Mouse (Mus musculus) C2C12 (cell line): ENCODE results near the gene Lrrc7.

Experiments
- CEBPB ChIP-seq: IDR thresholded peaks from one replicate; pipeline ENCODE4 v1.6.1; 2011; ENCODE audit warnings: low read depth, mild to moderate bottlenecking, control low read depth, moderate library complexity
- CTCF ChIP-seq: IDR thresholded peaks from one replicate; pipeline ENCODE4 v1.5.1; 2011; ENCODE audit not compliant: control insufficient read depth, insufficient read depth, insufficient read length
- FOSL1 ChIP-seq: IDR thresholded peaks from one replicate; pipeline ENCODE4 v1.8.0; 2011; ENCODE audit warnings: mild to moderate bottlenecking, low read length; ENCODE audit not compliant: poor library complexity, insufficient read depth, severe bottlenecking
- MAX ChIP-seq: IDR thresholded peaks from one replicate; pipeline ENCODE4 v1.6.1; 2011; ENCODE audit warnings: mild to moderate bottlenecking, control low read depth
- MYOD1 ChIP-seq: IDR thresholded peaks from one replicate; pipeline ENCODE4 v1.6.1; 2011; ENCODE audit warnings: low read depth; ENCODE audit not compliant: control insufficient read depth, insufficient read length
- MYOG ChIP-seq: IDR thresholded peaks from one replicate; pipeline ENCODE4 v1.6.1; 2011; ENCODE audit not compliant: control insufficient read depth, insufficient read length; ENCODE audit errors: extremely low read depth
- USF1 ChIP-seq: IDR thresholded peaks from one replicate; pipeline ENCODE4 v1.6.1; 2011; ENCODE audit warnings: low read depth, mild to moderate bottlenecking, control low read depth, moderate library complexity

DNA sequence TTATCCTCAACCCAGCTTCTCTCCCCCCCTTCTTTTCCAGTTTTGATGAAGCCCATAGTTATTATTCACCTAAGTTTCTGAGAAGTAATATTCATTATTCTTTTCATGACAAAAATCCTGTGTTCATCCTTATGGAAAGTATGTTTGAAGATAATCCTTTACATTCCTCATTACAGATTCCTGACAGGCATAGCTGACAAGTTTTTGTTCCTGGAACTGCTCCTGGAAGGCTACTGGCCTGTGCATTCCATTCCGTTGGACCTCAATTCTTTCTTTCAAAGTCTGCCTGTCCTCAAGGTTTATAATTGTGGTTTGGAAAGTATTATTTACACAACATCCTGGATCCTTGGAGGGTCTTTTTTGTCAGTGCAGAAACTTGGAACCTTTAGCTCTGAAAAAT lies 45.0 kb upstream of the Lrrc7 start:
- TF ChIP-seq CTCF (no peak), MYOD1 (no peak), MAX (no peak), USF1 (no peak), CEBPB (no peak), FOSL1 (no peak), MYOG (no peak)
